Mouse (Mus musculus): ENCODE data around the gene Eif4a3.

GRCm38 (mm10) chr11:119287207-119287992 lies 12.5 kb downstream of the Eif4a3 start:
- TF ChIP-seq POLR2AphosphoS5 (IDR thresholded peaks at IDR 0.05; ENCODE audit: borderline replicate concordance, low read depth, low read length) (no peak), POLR2AphosphoS2 (IDR thresholded peaks at IDR 0.05; ENCODE audit: low read length) (no peak; the same call in none of the 2 replicates), RCOR1 (IDR thresholded peaks at IDR 0.05; ENCODE audit: low read depth, low read length) (no peak), MAFK (IDR thresholded peaks at IDR 0.05; ENCODE audit: borderline replicate concordance, low read depth, low read length) (no peak), TAL1 (IDR thresholded peaks at IDR 0.05; ENCODE audit: low read length) (no peak)
